Mouse (Mus musculus) MEL (cell line): ENCODE data around the gene 4930415O20Rik.

Experiments
- MAFK ChIP-seq: IDR thresholded peaks from 2 replicates; pipeline ENCODE4 v1.6.1; 2011; ENCODE audit warnings: low read depth, mild to moderate bottlenecking, low read length, improper control_type of control experiment, borderline replicate concordance
- ZKSCAN1 ChIP-seq: IDR thresholded peaks from 2 replicates; pipeline ENCODE4 v1.6.1; 2012; ENCODE audit warnings: low read depth, mild to moderate bottlenecking, inconsistent platforms, low read length, improper control_type of control experiment, moderate library complexity
- ZNF384 ChIP-seq: IDR thresholded peaks from 2 replicates; pipeline ENCODE4 v1.6.1; 2012; ENCODE audit warnings: low read depth, mild to moderate bottlenecking, inconsistent platforms, low read length, improper control_type of control experiment

DNA sequence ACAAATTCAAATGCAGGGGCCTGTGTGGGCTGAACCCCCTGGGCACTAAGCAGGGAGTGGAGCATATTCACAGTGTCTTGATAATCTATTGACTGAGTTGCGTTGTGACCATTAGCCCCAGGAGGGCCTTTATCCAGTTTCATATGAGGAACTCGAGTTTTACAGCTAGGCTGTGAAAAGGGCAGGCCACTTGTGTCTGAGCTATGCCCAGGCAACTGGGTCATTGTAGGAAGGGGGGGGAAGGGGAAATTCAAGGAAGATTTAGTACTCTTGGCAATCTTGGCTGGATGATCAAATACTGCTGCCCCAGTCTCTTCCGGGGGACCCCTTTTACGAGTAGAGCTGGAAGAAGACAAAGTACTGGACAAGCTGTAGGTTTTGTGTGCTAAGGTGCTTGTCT, 27.5 kb upstream of the 4930415O20Rik start:
- no peak for TF ChIP-seq ZNF384
- TF ChIP-seq ZKSCAN1: no peak
- no peak for TF ChIP-seq MAFK
